Mouse (Mus musculus) limb, embryonic 13.5 days (tissue): ENCODE results near the gene Ndufs7. TPM values are rescaled to one million over a fixed set of nuclear protein-coding genes. Genes with fewer than 3 reads are reported as not detected.

Source experiments
- ATAC-seq: fragments of 200-750 bp; cut with Nextera tagmentation; 2 replicates; pipeline ENCODE4 v1.8.0; 2017; ENCODE audit warnings: low read depth, moderate number of reproducible peaks, moderate TSS enrichment; ENCODE audit not compliant: low FRiP score
- H3K27ac ChIP-seq: fragments of 300-500 bp; sonication (generic); 2 replicates; pipeline ENCODE4 v1.5.1; 2015; ENCODE audit warnings: inconsistent platforms, mild to moderate bottlenecking, moderate library complexity
- H3K27me3 ChIP-seq: fragments of 300-500 bp; sonication (generic); 2 replicates; pipeline ENCODE4 v1.6.1; 2015; ENCODE audit warnings: mild to moderate bottlenecking, inconsistent platforms
- H3K36me3 ChIP-seq: fragments of 300-500 bp; sonication (generic); 2 replicates; pipeline ENCODE4 v1.6.1; 2015; ENCODE audit warnings: inconsistent platforms, mild to moderate bottlenecking, moderate library complexity
- H3K4me1 ChIP-seq: fragments of 300-500 bp; sonication (generic); 2 replicates; pipeline ENCODE4 v1.6.1; 2015; ENCODE audit warnings: inconsistent platforms
- H3K4me2 ChIP-seq: fragments of 300-500 bp; sonication (generic); replicated peaks from 2 replicates; pipeline ENCODE4 v1.6.1; 2015; ENCODE audit warnings: inconsistent platforms, mild to moderate bottlenecking, moderate library complexity
- H3K4me3 ChIP-seq: fragments of 300-500 bp; sonication (generic); 2 replicates; pipeline ENCODE4 v1.5.1; 2015; ENCODE audit warnings: moderate library complexity, mild to moderate bottlenecking, inconsistent platforms
- H3K9ac ChIP-seq: fragments of 300-500 bp; sonication (generic); 2 replicates; pipeline ENCODE4 v1.6.1; 2015; ENCODE audit warnings: mild to moderate bottlenecking, inconsistent platforms
- H3K9me3 ChIP-seq: fragments of 300-500 bp; sonication (generic); 2 replicates; pipeline ENCODE4 v1.6.1; 2016; ENCODE audit warnings: inconsistent platforms
- WGBS: fragments of 180-500 bp; shearing (Covaris S2); methylation state at CpG from one replicate; pipeline ENCODE4 v1.1.7; 2015; 5-methylcytosine and 5-hydroxymethylcytosine counted together
- polyA plus RNA-seq: library from polyadenylated mRNA; unstranded; fragments of >200 nt; fragmentation: Nextera tagmentation; extraction: Ambion mirVana; gene quantifications from 2 replicates; pipeline ENCODE4 v1.2.1, GENCODE M21; 2015

Ndufs7 gene
- polyA plus RNA-seq, 1 experiment from 2014 or later: 298 TPM

DNA sequence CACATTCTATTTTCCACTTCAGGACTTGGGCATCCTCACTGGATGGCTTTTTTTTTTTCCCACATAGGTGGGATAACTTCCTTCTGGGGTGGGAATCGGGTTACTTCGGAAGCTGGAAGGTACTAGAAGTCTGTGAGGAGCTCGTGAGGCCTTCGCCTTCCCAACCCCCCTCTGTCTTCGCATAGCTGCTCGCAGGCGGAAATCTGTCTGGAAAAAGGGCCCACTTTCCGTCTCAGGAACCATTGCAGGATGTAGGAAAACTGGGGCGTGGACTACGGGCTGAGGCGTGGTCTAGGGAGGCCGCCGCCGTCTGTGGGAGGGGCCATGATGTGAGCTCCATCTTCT lies 22.9 kb upstream of the Ndufs7 start:
- H3K27me3 ChIP-seq: no peaks in the 10 kb centered on the region
- H3K9me3 ChIP-seq: no peaks in the 10 kb centered on the region
- WGBS: under 1% methylated on average over 14 of the region's 14 CpGs
- H3K36me3 ChIP-seq: peaks cover 25% of the 10 kb centered on the region
- no peak for ATAC-seq
- H3K4me3 ChIP-seq: peak overlapping the region; percentile 87
- peak overlapping the region; percentile 50 for H3K9ac ChIP-seq
- H3K4me1 ChIP-seq: peaks cover 51% of the 10 kb centered on the region
- peak overlapping the region; percentile 95 for H3K27ac ChIP-seq
- H3K4me2 ChIP-seq: peak overlapping the region; percentile 93

DNA sequence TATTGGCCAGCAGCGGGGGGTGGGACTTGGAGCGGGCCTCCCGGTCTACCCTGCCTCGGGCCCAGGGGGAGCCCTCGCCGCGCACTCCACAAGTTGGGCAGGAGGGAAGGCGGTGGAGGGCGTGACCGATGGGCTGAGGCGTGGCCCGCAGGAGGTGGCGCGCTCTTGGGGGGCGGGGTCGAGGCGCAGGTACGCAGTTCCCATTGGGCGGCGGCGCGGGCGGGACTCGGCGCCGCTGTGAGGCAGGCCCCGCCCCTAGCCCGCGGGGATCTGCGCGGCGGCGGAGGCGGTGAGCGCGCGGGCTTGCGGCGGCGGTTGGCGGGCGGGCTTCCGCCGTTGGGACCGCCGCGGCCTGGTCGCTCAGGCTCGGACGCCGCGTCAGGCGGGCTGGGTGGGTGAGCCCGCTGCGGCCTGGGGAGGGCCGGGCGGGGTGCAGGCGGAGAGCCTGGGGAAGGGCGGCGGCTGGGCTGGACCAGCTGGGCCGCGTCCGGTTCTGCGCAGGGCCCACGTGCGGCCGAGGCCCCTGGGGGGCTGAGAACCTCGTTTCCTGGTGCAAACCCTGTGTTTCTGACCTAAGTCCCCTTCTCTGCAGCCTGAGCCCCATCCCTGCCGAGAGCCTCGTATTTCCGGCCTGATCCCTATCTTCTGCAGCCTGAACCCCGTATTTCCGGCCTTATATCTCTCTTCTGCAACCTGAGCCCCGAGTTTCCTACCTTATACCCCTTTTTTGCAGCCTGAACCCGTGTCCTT lies 22.3 kb upstream of the Ndufs7 start, which contains the start of gene Mum1:
Gene Mum1, plus strand, starts transcription at position 19 of the 750 bp plus-strand sequence.
- Histone ChIP-seq H3K27ac (peak within 1 kb of the TSS; percentile 95), H3K4me1 (peaks cover 46% of the 10 kb centered on the region), H3K4me2 (peak within 1 kb of the TSS; percentile 93), H3K4me3 (peak within 1 kb of the TSS; percentile 87), H3K9me3 (no peaks in the 10 kb centered on the region), H3K27me3 (no peaks in the 10 kb centered on the region), H3K9ac (peak within 1 kb of the TSS; percentile 94), H3K36me3 (peaks cover 29% of the 10 kb centered on the region)
- ATAC-seq: peak; percentile 98
- WGBS: 0% methylated on average over 50 of the region's 75 CpGs

- ATAC-seq: no peak
- 5% methylated on average over 10 of the region's 10 CpGs for WGBS
- no peaks in the 10 kb centered on the region for H3K9me3 ChIP-seq
- peak overlapping the region; percentile 93 for H3K4me2 ChIP-seq
- peak overlapping the region; percentile 94 for H3K9ac ChIP-seq
- H3K27ac ChIP-seq: peak overlapping the region; percentile 95
- peak overlapping the region; percentile 87 for H3K4me3 ChIP-seq
- peaks cover 35% of the 10 kb centered on the region for H3K36me3 ChIP-seq
- peaks cover 47% of the 10 kb centered on the region for H3K4me1 ChIP-seq
- H3K27me3 ChIP-seq: no peaks in the 10 kb centered on the region
Measured at GRCm38 (mm10) chr10:80227166-80227539, 21.8 kb upstream of the Ndufs7 start.

DNA sequence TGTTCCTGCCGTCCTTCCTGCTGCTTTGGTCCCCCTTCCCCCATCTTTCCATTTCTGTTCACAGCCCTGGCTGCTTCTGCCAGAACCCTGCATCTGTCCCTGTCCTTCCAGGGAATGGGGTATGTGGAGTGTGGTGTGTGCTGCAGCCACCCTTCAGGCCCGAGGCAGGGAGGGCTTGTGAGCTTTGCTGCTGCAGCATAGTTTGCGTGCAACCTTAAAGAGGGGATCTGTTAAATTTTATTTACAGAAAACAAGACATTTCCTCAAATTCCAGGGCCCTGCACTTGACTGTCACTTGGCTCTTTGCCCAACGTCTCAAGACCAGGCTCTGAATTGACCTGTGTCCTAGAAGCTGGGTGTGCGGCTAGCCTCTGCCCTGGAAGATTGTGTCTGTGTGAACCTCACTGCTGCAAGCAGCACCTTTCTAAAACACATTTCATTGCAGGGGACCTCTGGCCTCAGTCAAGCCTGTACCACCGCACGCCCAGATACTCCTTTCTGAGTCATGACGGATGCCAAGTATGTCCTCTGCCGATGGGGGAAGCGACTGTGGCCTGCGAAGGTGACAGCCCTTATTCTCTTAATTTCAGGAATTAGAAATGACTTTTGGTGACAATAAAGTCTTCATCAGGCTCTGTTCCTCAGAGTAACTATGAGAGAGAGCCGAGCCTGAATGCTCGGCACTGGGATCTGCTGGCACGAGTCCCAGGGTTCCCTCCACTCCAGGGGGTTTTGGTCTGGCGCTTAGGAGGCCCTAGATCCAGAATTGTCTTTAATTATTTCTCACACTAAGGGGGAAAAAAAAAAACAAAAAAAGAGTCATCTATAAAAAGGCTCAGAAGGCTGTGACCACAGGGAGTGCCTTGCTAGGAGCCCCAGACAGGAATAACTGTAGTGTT lies 20.8 kb upstream of the Ndufs7 start:
- peaks cover 45% of the 10 kb centered on the region for H3K36me3 ChIP-seq
- no peaks in the 10 kb centered on the region for H3K9me3 ChIP-seq
- 48% methylated on average over 15 of the region's 15 CpGs for WGBS
- H3K27me3 ChIP-seq: no peaks in the 10 kb centered on the region
- peaks cover 57% of the 10 kb centered on the region for H3K4me1 ChIP-seq
- peak overlapping the region; percentile 93 for H3K4me2 ChIP-seq
- H3K27ac ChIP-seq: peak overlapping the region; percentile 95
- H3K4me3 ChIP-seq: peak overlapping the region; percentile 87
- H3K9ac ChIP-seq: peak overlapping the region; percentile 94
- no peak for ATAC-seq

DNA sequence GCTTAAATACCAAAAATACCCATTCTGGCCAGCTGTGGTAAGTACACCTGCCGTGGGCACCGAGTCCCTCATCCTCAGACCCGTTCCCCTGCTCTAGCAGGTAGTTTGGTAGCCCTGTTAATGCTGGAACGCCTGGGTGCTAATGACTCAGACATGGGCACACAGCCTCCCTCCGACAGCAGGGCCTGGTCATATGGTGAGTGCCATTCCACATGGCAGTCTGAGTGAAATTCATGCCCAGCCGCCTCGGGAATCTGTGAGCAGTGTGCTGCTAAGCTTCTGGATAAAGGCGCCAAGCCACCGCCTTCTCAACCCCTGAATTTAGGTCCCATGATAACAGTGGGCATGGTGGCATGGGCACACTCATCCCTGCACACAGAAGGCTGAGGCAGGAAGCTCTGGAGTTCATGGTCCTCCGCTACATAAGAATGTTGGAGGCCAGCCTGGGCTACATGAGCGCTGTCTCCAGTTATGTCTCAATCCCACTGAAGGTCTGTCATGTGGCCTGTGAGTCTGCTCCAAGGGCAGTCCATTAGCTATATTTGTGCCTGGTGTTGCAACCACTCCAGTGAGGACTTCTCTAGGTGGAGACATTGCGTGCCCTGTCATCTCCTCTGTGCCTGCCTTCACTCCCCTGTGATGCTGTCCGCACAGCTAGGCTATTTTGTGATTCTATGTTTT lies 12.6 kb upstream of the Ndufs7 start:
- no peak overlapping the region for H3K4me2 ChIP-seq
- no peak overlapping the region for H3K9ac ChIP-seq
- H3K4me3 ChIP-seq: no peak overlapping the region
- H3K27ac ChIP-seq: no peak overlapping the region
- peaks cover 16% of the 10 kb centered on the region for H3K4me1 ChIP-seq
- H3K9me3 ChIP-seq: no peaks in the 10 kb centered on the region
- 94% methylated on average over 13 of the region's 13 CpGs for WGBS
- H3K36me3 ChIP-seq: peaks cover 100% of the 10 kb centered on the region
- no peaks in the 10 kb centered on the region for H3K27me3 ChIP-seq
- ATAC-seq: no peak

- H3K9me3 ChIP-seq: no peaks in the 10 kb centered on the region
- peaks cover 16% of the 10 kb centered on the region for H3K4me1 ChIP-seq
- WGBS: 87% methylated on average over 4 of the region's 4 CpGs
- ATAC-seq: no peak
- H3K9ac ChIP-seq: no peak overlapping the region
- no peak overlapping the region for H3K27ac ChIP-seq
- no peak overlapping the region for H3K4me3 ChIP-seq
- H3K4me2 ChIP-seq: no peak overlapping the region
- H3K27me3 ChIP-seq: no peaks in the 10 kb centered on the region
- H3K36me3 ChIP-seq: peaks cover 99% of the 10 kb centered on the region
Measured at GRCm38 (mm10) chr10:80237020-80237419, 11.9 kb upstream of the Ndufs7 start.

DNA sequence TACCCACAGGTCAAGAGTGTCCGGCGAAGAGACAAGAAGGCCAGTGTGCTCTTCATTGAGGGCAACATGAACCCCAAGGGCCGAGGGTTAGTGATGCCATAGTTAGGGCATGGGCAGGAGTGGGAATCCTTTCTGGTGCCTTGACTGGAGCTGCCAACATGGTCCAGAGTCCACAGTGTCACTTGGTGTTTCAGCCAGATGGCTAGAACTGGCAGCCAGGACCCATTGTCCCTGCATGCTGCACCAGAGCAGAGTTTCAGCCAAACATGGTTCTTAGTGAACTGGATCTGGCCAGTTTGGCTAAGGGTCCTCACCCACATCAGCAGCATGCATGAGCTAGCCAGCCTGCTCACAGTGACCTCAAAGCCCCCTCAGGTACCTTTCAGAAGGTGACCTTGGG lies 10.6 kb upstream of the Ndufs7 start:
- peaks cover 3% of the 10 kb centered on the region for H3K4me1 ChIP-seq
- H3K4me3 ChIP-seq: no peak overlapping the region
- no peaks in the 10 kb centered on the region for H3K9me3 ChIP-seq
- no peak overlapping the region for H3K4me2 ChIP-seq
- no peak overlapping the region for H3K9ac ChIP-seq
- no peaks in the 10 kb centered on the region for H3K27me3 ChIP-seq
- 88% methylated on average over 3 of the region's 3 CpGs for WGBS
- H3K36me3 ChIP-seq: peaks cover 99% of the 10 kb centered on the region
- no peak for ATAC-seq
- no peak overlapping the region for H3K27ac ChIP-seq

DNA sequence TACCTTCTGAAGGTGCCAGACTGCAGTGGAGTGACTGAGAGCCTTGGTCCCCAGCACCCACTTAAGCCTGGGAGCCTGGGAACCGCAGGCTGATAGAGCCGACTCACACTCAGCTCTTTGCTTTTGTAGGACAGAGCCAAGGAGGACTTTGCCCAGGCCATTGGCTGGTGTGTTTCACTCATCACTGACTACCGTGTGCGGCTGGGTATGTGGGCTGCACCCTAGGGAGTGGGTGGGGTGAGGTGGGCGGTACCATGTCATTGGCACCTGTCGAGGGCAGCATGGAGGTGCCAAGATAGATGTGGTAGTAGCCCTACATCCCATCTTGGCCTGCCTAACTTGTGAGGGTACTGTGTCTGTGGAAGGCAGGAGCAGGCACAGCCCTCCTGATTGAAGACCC lies 9.1 kb upstream of the Ndufs7 start:
- ATAC-seq: no peak
- Histone ChIP-seq H3K4me3 (no peak overlapping the region), H3K27ac (no peak overlapping the region), H3K36me3 (peaks cover 99% of the 10 kb centered on the region), H3K4me2 (no peak overlapping the region), H3K9me3 (no peaks in the 10 kb centered on the region), H3K9ac (no peak overlapping the region), H3K27me3 (no peaks in the 10 kb centered on the region), H3K4me1 (no peaks in the 10 kb centered on the region)
- 88% methylated on average over 6 of the region's 6 CpGs for WGBS

- ATAC-seq: no peak
- H3K36me3 ChIP-seq: peaks cover 76% of the 10 kb centered on the region
- no peak overlapping the region for H3K27ac ChIP-seq
- H3K4me1 ChIP-seq: peaks cover 4% of the 10 kb centered on the region
- no peak overlapping the region for H3K4me3 ChIP-seq
- no peaks in the 10 kb centered on the region for H3K9me3 ChIP-seq
- no peak overlapping the region; the same call in 1 of the 2 replicates for H3K9ac ChIP-seq
- no peaks in the 10 kb centered on the region for H3K27me3 ChIP-seq
- WGBS: 71% methylated on average over 9 of the region's 9 CpGs
- H3K4me2 ChIP-seq: no peak overlapping the region
Measured at GRCm38 (mm10) chr10:80242088-80242487, 6.8 kb upstream of the Ndufs7 start.

- H3K4me3 ChIP-seq: no peak overlapping the region
- 89% methylated on average over 3 of the region's 3 CpGs for WGBS
- H3K4me2 ChIP-seq: no peak overlapping the region
- peaks cover 71% of the 10 kb centered on the region for H3K36me3 ChIP-seq
- no peak for ATAC-seq
- H3K27me3 ChIP-seq: no peaks in the 10 kb centered on the region
- H3K27ac ChIP-seq: no peak overlapping the region
- peaks cover 4% of the 10 kb centered on the region for H3K4me1 ChIP-seq
- no peak overlapping the region for H3K9ac ChIP-seq
- H3K9me3 ChIP-seq: no peaks in the 10 kb centered on the region
Measured at GRCm38 (mm10) chr10:80242607-80243006, 6.3 kb upstream of the Ndufs7 start.

DNA sequence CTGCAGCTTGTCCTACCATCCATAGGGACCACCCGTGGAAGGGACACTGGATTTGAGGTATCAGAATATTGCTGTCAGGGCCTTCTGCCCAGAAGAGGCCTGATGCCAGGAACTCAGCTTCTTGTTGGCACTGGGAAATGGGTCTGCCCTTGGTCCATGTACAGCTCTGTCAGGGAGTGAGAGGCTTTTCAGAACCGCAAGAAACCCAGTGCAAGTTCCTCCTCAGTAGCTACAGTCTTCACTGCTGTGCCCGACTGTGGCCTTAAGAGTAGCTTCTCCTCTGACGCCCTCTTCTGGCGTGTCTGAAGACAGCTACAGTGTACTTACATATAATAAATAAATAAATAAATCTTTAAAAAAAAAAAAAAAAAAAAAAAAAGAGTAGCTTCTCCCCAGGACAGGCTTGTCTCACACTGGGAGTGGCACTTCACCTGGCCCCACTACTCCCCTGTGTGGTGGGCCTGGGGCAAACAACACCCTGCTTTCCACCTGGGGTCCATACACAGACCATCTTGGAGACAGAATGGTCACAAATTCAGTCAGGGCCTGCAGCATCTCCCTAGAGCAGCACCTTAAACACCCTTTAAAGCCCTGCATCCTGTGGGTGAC lies 4.0 kb upstream of the Ndufs7 start:
- Histone ChIP-seq H3K4me2 (no peak overlapping the region), H3K4me1 (peaks cover 12% of the 10 kb centered on the region), H3K27me3 (no peaks in the 10 kb centered on the region), H3K9me3 (no peaks in the 10 kb centered on the region), H3K36me3 (peaks cover 48% of the 10 kb centered on the region), H3K27ac (peak overlapping the region; percentile 44; the same call in 1 of the 2 replicates), H3K9ac (no peak overlapping the region), H3K4me3 (no peak overlapping the region)
- no peak for ATAC-seq
- WGBS: 35% methylated on average over 5 of the region's 5 CpGs
